Mouse (Mus musculus): ENCODE data around the gene P2rx2. TPM values are rescaled to one million over a fixed set of nuclear protein-coding genes. Genes with fewer than 3 reads are reported as not detected.

The P2rx2 gene
- total RNA-seq (2021): under 1 TPM in 1 of 2 experiments, not detected in 1; 0.26 TPM
- long read RNA-seq, experiment 1: 0 reads
- long read RNA-seq, experiment 2: 0 reads

DNA sequence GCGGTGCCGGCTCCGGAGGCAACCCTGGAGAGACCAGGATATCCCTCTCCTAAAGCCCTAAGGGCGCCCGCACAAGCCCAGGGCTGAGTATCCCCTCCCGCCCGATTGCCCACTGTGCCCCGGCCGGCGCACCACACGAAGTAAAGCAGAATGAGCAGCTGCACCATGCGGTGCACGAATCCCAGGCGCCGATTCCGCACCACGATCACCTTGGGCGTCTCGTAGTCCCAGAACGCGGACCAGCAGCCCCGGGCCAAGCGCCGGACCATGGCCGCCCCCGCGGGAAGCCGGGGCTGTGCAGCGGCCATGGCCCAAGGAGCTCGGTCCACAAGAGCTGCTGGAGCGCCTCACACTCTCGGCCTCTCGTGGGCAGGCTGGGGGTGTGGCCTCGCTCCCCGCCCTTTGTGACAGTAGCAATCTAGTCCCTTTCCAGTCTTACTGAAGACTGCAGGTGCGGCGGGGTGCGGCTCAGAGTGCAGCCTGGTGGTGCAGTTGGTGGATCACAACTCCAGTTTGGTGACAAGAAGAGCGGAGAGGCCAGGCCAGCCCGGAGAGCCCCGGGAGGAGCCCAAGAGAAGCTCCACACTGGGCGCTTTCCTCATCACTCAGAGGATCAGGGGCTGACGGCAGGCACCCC lies at the start of gene P2rx2:
Gene P2rx2, minus strand, starts transcription at position 565 of the 637 bp plus-strand sequence.
- intact Hi-C loops (cut with DNase I): no loop called here
- TF ChIP-seq CTCF (IDR thresholded peaks at IDR 0.05): no peak
- DNase-seq (ENCODE audit: extremely low spot score in 1 of 2, low spot score in 2 of 2): peak in 1 of 2 experiments; percentile 17
- Histone ChIP-seq H3K4me3 (peak within 1 kb of the TSS; percentile 43), H3K27ac (no peak within 1 kb of the TSS)

DNA sequence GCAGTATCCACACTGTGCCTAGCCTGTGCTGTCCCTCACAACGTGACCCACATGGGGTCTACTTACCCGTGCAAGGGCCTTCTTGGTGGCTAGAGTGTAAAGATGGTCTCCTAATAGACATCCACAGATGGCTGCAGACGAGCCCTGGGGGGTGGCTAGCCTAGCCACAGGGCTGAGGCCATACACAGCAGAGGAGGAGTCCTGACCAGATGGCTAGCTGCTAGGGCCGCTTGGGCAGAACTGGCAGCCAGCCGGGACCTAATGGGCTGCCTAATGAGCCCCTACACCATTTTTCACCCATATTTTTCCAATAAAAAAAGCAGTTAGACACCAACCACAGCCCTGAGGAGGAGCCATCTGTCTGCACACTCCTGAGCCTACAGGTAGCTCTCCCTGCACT lies 49.7 kb upstream of the P2rx2 start:
- intact Hi-C loops (cut with DNase I): no loop called here
- H3K4me3 ChIP-seq: no peak overlapping the region
- no peak for TF ChIP-seq CTCF (IDR thresholded peaks at IDR 0.05)
- DNase-seq (ENCODE audit: extremely low spot score in 1 of 2, low spot score in 2 of 2): no peak
- no peak overlapping the region for H3K27ac ChIP-seq

DNA sequence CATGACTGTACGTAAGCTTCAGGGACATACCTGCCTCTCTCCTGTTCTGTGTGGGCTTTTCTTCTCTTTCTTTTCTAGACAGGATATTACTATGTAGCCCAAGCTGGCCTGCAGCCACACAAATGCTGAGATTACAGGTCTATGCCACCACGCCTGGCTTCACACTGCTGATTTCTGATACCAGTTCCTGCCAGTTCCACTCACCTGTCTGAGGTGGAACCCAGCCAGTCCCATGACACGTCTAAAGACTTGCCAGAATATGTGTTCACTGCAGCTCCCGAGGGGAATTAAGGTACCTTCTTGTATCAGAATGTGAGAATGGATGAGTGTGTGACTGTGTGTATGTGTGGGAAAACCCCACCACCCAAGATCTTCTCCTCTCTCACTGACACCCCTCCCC lies 47.6 kb upstream of the P2rx2 start:
- no peak for TF ChIP-seq CTCF (IDR thresholded peaks at IDR 0.05)
- intact Hi-C loops (cut with DNase I): no loop called here
- no peak overlapping the region for H3K27ac ChIP-seq
- DNase-seq (ENCODE audit: extremely low spot score in 1 of 2, low spot score in 2 of 2): no peak
- no peak overlapping the region for H3K4me3 ChIP-seq

DNA sequence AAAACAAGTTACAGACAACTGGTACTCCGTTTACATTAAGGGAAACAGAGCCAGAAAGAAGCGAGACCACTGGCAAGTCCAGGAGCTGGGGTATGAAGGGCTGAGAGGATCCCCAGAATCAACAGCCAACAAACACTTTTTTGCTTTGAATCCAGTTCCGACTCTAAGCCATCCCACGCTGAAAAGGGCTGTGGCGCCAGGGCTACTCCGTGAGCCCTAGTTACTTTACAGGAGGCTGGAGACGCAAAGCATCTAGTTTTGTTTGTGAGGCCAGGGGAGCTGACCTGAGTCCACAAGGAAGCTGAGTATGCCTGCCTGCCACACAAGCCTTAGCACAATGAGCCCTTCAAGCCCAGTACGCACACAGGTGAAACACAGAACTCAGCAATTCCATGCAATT lies 44.3 kb upstream of the P2rx2 start:
- no peak for DNase-seq (ENCODE audit: extremely low spot score in 1 of 2, low spot score in 2 of 2)
- intact Hi-C loops (cut with DNase I): loop anchor here (5.0 kb wide), 1 partner anchor 35 kb away; no protein-coding TSS in a partner anchor
- H3K27ac ChIP-seq: no peak overlapping the region
- H3K4me3 ChIP-seq: peak overlapping the region; percentile 51
- no peak for TF ChIP-seq CTCF (IDR thresholded peaks at IDR 0.05)

DNA sequence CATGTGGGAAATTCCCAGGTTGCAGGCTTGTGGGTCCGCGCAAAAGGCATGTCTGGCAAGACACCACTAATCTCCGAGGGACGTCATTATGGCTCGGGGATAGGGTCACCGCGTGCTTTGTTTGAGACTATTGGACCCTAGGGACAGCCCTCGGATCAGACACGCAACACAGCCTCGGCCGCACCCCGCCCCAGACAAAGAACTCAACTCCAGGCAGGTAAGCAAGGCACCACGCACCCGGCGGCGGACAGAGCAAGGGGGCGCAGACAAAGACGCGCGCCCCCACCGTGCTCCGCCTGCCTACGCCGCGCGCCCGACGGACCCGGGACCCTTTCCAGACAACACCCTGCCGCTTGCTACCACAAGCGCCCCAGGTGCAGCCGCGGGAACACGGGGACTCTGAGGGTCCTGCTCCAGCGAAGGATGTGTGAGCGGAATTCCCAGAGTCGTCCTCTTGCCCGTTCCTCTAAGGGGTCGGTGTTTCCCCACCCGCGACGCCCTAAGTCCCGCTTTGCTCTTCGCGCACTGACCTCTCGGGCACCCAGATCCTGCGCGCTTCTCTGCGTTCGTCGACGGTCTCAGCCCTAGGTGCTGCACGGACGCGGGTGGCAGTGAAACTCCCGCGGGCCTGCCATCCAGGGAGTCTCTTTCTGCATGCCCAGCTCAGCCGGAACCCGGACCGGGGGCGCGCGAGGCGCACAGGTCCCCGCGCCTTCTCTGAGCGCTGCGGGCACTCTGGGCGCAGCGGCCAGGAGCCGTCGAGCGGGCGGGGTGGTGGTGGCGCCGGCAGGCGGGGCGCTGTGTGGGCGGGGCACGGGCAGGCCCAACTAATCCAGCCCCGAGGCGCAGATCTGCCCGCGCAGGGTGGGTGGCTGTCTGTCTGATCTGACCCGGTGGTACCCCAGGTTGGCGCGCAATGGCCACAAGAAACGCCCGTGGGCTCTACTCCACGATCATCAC lies 43.6 kb upstream of the P2rx2 start:
- peak; percentile 67 to 68 for DNase-seq (ENCODE audit: extremely low spot score in 1 of 2, low spot score in 2 of 2)
- intact Hi-C loops (cut with DNase I): loop anchor here (5.0 kb wide), 1 partner anchor 36 kb away; no protein-coding TSS in a partner anchor
- TF ChIP-seq CTCF (IDR thresholded peaks at IDR 0.05): no peak
- H3K27ac ChIP-seq: peak overlapping the region; percentile 57
- peak overlapping the region; percentile 51 for H3K4me3 ChIP-seq

DNA sequence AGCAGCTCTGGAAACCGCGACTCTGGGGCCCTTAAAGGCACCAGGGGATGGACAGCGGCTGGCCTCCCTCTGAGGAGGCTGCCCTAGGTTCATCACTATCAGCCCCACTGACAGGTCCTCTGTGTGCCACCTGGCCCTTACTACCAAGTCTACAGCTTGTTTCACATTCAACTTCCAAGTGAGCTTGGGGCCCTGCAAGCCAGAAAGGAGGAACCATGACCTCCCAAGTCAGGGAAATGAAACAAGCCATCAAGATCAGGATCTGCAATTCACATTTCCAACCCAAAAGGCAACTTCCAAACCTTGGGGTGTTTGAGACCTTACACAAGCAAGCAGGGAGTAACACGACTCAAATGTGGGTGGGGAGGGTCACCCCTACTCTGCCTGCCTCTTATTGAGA lies 42.3 kb upstream of the P2rx2 start:
- no peak for TF ChIP-seq CTCF (IDR thresholded peaks at IDR 0.05)
- H3K4me3 ChIP-seq: 0 out of 2 replicates have a peak overlapping the region, but pooled peaks have one; percentile 5

DNA sequence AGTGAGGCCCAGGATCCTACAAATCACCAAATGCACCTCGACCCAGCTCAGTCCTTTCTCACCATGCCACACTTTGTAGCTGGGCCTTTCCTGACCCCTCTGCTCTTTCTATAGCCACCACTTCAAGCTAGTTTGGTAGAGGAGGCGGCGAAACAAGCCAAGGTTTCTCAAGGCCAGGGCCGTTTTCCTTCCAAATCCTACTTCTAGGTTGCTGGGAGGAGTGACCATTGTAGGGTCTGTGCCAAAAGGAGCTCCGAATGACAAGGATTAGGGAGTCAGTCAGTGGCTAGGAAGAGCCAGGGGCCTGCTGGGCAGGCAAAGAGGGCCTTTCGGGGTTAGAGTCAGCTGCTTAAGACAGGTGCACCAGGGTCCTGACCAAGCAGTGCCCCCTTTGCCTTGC lies 41.5 kb upstream of the P2rx2 start:
- Histone ChIP-seq H3K27ac (no peak overlapping the region), H3K4me3 (no peak overlapping the region)
- no peak for DNase-seq (ENCODE audit: extremely low spot score in 1 of 2, low spot score in 2 of 2)
- no peak for TF ChIP-seq CTCF (IDR thresholded peaks at IDR 0.05)
- intact Hi-C loops (cut with DNase I): no loop called here

More for the DNA sequence above, 42.3 kb upstream of the P2rx2 start:
- H3K27ac ChIP-seq: no peak overlapping the region
- no peak for DNase-seq (ENCODE audit: extremely low spot score in 1 of 2, low spot score in 2 of 2)
- intact Hi-C loops (cut with DNase I): loop anchor here (5.0 kb wide), 1 partner anchor 37 kb away; no protein-coding TSS in a partner anchor

DNA sequence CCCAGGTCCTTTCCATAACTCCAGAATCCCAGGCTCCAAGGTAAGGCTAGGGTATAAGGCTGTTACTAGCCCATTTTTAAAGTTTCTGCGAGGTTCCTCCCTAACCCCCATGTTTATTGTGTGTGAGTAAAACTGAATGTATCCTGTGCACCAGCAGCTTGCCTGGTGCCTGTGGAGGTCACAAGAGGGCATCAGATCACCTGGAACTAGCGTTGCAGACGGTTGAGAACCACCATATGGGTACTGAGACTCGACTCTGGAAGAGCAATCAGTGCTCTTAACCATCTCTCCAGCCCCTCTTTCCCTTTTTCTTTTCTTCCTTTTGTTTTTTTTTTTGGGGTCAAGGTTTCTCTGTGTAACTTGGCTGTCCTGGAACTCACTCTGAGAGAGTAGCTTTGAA lies 36.8 kb upstream of the P2rx2 start:
- H3K4me3 ChIP-seq: no peak overlapping the region
- peak; percentile 6; the same call in 1 of the 2 replicates for TF ChIP-seq CTCF (IDR thresholded peaks at IDR 0.05)
- H3K27ac ChIP-seq: no peak overlapping the region

DNA sequence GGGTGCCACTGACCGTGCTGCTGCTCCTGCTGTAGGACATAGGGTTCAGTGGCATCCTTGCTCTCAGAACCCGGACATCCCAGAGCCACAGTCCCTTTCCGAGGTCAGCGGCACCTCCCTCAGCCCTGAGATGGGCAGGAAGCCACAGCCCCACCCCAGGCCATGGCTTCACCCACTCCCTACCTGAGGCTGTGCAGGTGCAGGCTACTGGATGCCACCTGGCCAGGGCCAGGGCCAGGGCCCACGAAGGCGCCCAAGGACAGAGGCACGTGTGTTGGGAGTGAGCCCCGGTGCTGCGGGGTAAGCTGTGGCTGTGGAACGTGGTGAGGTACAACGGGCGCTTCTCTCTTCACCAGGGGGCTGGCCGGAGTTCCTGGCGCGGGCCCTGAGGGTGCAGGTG lies 36.1 kb upstream of the P2rx2 start:
- Histone ChIP-seq H3K4me3 (no peak overlapping the region), H3K27ac (no peak overlapping the region)
- intact Hi-C loops (cut with DNase I): no loop called here

More for the DNA sequence above, 36.8 kb upstream of the P2rx2 start:
- intact Hi-C loops (cut with DNase I): no loop called here
- DNase-seq (ENCODE audit: extremely low spot score in 1 of 2, low spot score in 2 of 2): no peak

DNA sequence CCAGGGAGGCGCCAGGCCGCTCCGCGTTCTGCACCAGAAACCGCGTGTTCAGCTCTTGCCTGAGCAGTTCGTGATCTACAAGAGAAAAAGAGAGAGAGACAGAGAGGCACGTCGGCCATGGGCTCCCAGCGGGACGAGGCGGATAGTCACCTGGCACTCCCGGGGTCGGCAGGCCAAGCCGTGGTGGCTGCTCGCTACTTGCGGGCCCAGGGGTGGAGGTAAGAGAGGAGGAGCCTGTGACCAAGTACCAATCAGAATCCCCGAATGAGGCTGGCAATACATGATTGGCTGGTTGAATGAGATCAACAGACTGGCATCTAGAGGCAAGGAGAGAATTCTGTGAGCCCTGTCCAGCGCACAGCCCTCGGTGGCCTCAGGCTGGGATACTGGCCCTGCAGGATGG lies 35.2 kb upstream of the P2rx2 start:
- no peak overlapping the region for H3K4me3 ChIP-seq
- TF ChIP-seq CTCF (IDR thresholded peaks at IDR 0.05): no peak
- H3K27ac ChIP-seq: no peak overlapping the region; the same call in 1 of the 2 replicates
- DNase-seq (ENCODE audit: extremely low spot score in 1 of 2, low spot score in 2 of 2): no peak
- intact Hi-C loops (cut with DNase I): no loop called here

More for the DNA sequence above, 36.1 kb upstream of the P2rx2 start:
- no peak for TF ChIP-seq CTCF (IDR thresholded peaks at IDR 0.05)
- DNase-seq (ENCODE audit: extremely low spot score in 1 of 2, low spot score in 2 of 2): no peak

DNA sequence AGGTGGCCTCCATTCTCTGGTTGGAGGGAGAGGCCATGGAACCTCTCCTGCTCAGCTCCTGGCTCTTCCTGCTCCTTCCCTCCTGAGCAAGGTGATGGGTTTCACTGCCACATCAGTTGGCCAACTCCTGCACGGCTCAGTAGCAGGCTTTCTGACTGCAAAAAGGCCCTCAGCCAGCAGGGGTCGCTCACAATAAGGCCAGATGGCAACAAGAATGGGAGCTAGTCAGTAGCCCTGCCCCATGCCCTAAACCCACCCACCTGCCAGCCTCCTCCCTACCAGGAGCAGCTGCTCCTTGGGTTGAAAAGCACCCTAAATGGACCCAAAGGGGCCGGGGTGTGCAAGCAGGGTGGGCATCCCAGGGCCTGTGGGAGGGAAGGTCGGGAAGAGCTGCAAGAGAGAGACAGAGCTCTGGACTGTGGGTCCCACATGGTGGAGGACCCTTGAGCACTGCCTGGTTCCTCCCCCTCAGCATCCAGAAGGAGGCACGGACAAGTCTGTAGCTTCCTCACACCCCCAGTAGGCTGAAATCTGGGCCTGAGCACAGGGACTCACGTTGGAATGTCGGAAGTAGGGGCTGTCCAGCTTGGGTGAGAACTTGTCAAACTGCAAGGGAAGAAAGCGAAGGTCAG lies 33.9 kb upstream of the P2rx2 start:
- intact Hi-C loops (cut with DNase I): no loop called here
- no peak overlapping the region for H3K4me3 ChIP-seq
- no peak overlapping the region for H3K27ac ChIP-seq
- TF ChIP-seq CTCF (IDR thresholded peaks at IDR 0.05): peak; percentile 77
- peak; percentile 64 to 84 for DNase-seq (ENCODE audit: extremely low spot score in 1 of 2, low spot score in 2 of 2)

Data from left cerebral cortex, adult 2 months (tissue).